Mouse (Mus musculus) embryonic facial prominence, embryonic 13.5 days (tissue): ENCODE measurements around the gene Sgk2. TPM values are rescaled to one million over a fixed set of nuclear protein-coding genes. Genes with fewer than 3 reads are reported as not detected.
A peak's percentile ranks its signal among the peaks of the same experiment; 100 is the strongest.

Experiments used
- ATAC-seq: fragments of 200-750 bp; cut with Nextera tagmentation; 2 replicates; pipeline ENCODE4 v1.8.0; 2017; ENCODE audit warnings: low read depth; ENCODE audit not compliant: insufficient number of reproducible peaks, insufficient read depth, low FRiP score, low TSS enrichment
- H3K27ac ChIP-seq: fragments of 300-500 bp; sonication (generic); 2 replicates; pipeline ENCODE4 v1.5.1; 2015; ENCODE audit warnings: moderate library complexity, mild to moderate bottlenecking, inconsistent platforms
- H3K27me3 ChIP-seq: fragments of 300-500 bp; sonication (generic); 2 replicates; pipeline ENCODE4 v1.6.1; 2015; ENCODE audit warnings: mild to moderate bottlenecking, inconsistent platforms
- H3K36me3 ChIP-seq: fragments of 300-500 bp; sonication (generic); 2 replicates; pipeline ENCODE4 v1.6.1; 2015; ENCODE audit warnings: mild to moderate bottlenecking, inconsistent platforms
- H3K4me1 ChIP-seq: fragments of 300-500 bp; sonication (generic); 2 replicates; pipeline ENCODE4 v1.6.1; 2015; ENCODE audit warnings: inconsistent platforms
- H3K4me2 ChIP-seq: fragments of 300-500 bp; sonication (generic); 2 replicates; pipeline ENCODE4 v1.6.1; 2015; ENCODE audit warnings: moderate library complexity, mild to moderate bottlenecking, inconsistent platforms
- H3K4me3 ChIP-seq: fragments of 300-500 bp; sonication (generic); 2 replicates; pipeline ENCODE4 v1.5.1; 2015; ENCODE audit warnings: mild to moderate bottlenecking, inconsistent platforms
- H3K9ac ChIP-seq: fragments of 300-500 bp; sonication (generic); 2 replicates; pipeline ENCODE4 v1.6.1; 2015; ENCODE audit warnings: mild to moderate bottlenecking, inconsistent platforms
- H3K9me3 ChIP-seq: fragments of 300-500 bp; sonication (generic); 2 replicates; pipeline ENCODE4 v1.6.1; 2016; ENCODE audit warnings: inconsistent platforms
- WGBS: fragments of 180-500 bp; shearing (Covaris S2); methylation state at CpG from one replicate; pipeline ENCODE4 v1.1.7; 2015; ENCODE audit warnings: mixed read lengths; 5-methylcytosine and 5-hydroxymethylcytosine counted together
- polyA plus RNA-seq: library from polyadenylated mRNA; unstranded; fragments of >200 nt; fragmentation: Nextera tagmentation; extraction: Ambion mirVana; gene quantifications from 2 replicates; pipeline ENCODE4 v1.2.1, GENCODE M21; 2015

The Sgk2 gene
- polyA plus RNA-seq = 0.10 TPM in 1 of 2 replicates, not detected in the other

DNA sequence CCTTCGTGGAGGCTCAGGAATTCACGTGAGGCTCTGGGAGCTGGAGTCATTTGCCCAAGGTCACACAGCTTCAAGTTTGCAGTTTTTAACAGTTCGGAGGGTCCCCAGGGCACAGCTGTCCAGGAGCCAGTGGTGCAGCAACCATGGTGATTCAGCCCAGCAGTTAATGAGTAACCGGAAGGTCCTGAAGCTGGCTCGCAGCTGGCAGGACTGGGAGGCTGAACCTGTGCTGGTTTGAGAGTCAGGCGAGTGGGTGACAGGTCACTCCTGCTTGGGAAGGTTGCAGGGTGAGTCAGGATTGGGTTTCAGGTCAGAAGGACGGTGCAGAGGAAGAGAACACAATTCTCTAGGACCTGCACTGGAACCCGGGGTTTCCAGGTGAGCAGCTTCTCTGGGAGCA lies at the start of gene Sgk2:
Gene Sgk2, plus strand, starts transcription at position 113 of the 400 bp plus-strand sequence.
- Histone ChIP-seq H3K27ac (no peak within 1 kb of the TSS), H3K36me3 (no peaks in the 10 kb centered on the region), H3K4me2 (no peak within 1 kb of the TSS), H3K9ac (no peak within 1 kb of the TSS), H3K27me3 (peaks cover 7% of the 10 kb centered on the region; the same call in 1 of the 2 replicates), H3K4me1 (no peaks in the 10 kb centered on the region), H3K4me3 (no peak within 1 kb of the TSS), H3K9me3 (no peaks in the 10 kb centered on the region)
- no peak for ATAC-seq
- 58% methylated on average over 8 of the region's 8 CpGs for WGBS

GRCm38 (mm10) chr2:162939562-162939961 lies 47.6 kb upstream of the Sgk2 start:
- no peak overlapping the region for H3K9ac ChIP-seq
- H3K27ac ChIP-seq = no peak overlapping the region
- no peaks in the 10 kb centered on the region for H3K9me3 ChIP-seq
- H3K4me3 ChIP-seq = no peak overlapping the region
- no peak for ATAC-seq
- H3K4me2 ChIP-seq = no peak overlapping the region
- 71% methylated on average over 1 of the region's 1 CpGs for WGBS
- H3K27me3 ChIP-seq = peaks cover 30% of the 10 kb centered on the region
- peaks cover 49% of the 10 kb centered on the region for H3K36me3 ChIP-seq
- peaks cover 19% of the 10 kb centered on the region for H3K4me1 ChIP-seq

- H3K4me3 ChIP-seq = peak within 1 kb of the TSS; percentile 57
- WGBS = under 1% methylated on average over 40 of the region's 40 CpGs
- peaks cover 36% of the 10 kb centered on the region for H3K27me3 ChIP-seq
- 0 out of 2 replicates have a peak, but pooled peaks have one; percentile 23 for ATAC-seq
- H3K9me3 ChIP-seq = no peaks in the 10 kb centered on the region
- H3K9ac ChIP-seq = peak within 1 kb of the TSS; percentile 71
- peak within 1 kb of the TSS; percentile 99 for H3K4me2 ChIP-seq
- peaks cover 19% of the 10 kb centered on the region for H3K36me3 ChIP-seq
- H3K27ac ChIP-seq = no peak within 1 kb of the TSS
- H3K4me1 ChIP-seq = peaks cover 19% of the 10 kb centered on the region
Measured at GRCm38 (mm10) chr2:162943148-162943846, 43.8 kb upstream of the Sgk2 start, which contains the start of gene L3mbtl1. Gene L3mbtl1 (plus strand): TSS chr2:162943472.

DNA sequence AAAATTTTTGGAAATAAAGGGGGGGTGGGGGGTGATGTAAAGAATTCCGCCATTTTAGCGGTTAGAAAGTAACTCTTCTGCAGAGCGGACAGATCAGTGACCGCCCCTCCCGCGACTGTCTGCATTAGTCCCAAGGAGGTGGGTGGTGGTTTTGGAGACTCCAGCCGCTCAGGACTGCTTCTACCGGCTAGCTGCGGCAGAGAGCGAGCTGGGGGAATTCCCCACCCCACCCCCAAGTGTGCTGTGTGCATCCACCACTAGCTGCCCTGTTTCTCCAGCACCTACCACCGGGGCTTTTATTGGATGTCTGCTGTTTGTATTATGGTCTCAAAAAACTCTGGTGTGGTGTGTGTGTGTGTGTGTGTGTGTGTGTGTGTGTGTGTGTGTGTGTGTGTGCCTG lies 43.2 kb upstream of the Sgk2 start:
- H3K4me1 ChIP-seq = peaks cover 19% of the 10 kb centered on the region
- no peaks in the 10 kb centered on the region for H3K9me3 ChIP-seq
- H3K4me3 ChIP-seq = peak overlapping the region; percentile 57
- no peak for ATAC-seq
- WGBS = 8% methylated on average over 11 of the region's 11 CpGs
- no peak overlapping the region for H3K27ac ChIP-seq
- H3K36me3 ChIP-seq = peaks cover 12% of the 10 kb centered on the region
- peaks cover 36% of the 10 kb centered on the region for H3K27me3 ChIP-seq
- peak overlapping the region; percentile 99 for H3K4me2 ChIP-seq
- H3K9ac ChIP-seq = 0 out of 2 replicates have a peak overlapping the region, but pooled peaks have one; percentile 71

DNA sequence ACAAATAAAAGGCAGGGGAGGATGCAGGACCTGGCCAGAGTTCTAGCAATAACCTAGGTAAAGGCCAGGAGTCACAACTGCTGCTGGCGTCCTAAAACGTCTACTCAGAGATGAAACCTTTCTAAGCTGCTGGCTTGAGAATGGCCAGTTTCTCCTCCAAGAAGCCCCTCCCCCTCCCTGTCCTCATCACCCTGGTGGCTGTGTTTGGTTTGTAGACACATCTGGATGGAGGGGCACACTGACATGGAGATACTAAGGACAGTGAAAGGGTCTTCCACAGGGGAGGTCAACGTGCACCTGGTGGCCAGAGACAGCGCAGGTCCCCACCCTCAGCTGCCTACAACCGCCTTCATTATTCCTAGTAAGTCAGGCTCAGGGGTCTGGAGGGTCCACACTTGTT lies 40.2 kb upstream of the Sgk2 start:
- Histone ChIP-seq H3K9me3 (no peaks in the 10 kb centered on the region), H3K4me3 (no peak overlapping the region), H3K9ac (no peak overlapping the region), H3K27ac (no peak overlapping the region), H3K4me2 (no peak overlapping the region), H3K4me1 (peaks cover 14% of the 10 kb centered on the region), H3K27me3 (peaks cover 28% of the 10 kb centered on the region), H3K36me3 (no peaks in the 10 kb centered on the region)
- 85% methylated on average over 5 of the region's 5 CpGs for WGBS
- ATAC-seq = no peak

GRCm38 (mm10) chr2:162947736-162948135 lies 39.4 kb upstream of the Sgk2 start:
- Histone ChIP-seq H3K27ac (no peak overlapping the region), H3K9ac (no peak overlapping the region), H3K36me3 (no peaks in the 10 kb centered on the region), H3K4me2 (peak overlapping the region; percentile 56), H3K4me1 (peaks cover 11% of the 10 kb centered on the region), H3K27me3 (peaks cover 24% of the 10 kb centered on the region), H3K9me3 (no peaks in the 10 kb centered on the region), H3K4me3 (peak overlapping the region; percentile 28)
- 35% methylated on average over 15 of the region's 15 CpGs for WGBS
- ATAC-seq = no peak

DNA sequence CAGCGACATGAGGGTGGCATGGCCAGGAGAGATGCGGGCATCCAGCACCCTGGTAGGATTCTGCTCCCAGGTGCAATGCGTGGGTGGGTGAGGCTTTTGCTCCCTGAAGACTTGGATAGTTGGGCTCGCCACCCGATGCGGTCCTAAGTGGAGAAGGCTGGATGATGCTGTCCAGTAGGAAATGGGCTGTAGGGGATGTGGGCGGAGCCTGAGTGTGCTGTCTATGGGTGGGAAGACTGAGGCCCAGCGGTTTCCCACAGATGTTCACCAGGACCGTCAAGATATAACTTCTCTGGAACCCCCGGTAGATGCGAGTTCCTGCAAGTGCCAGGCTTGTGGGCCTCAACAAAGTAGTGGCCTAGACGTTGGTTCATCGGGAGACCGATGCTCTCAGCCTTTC lies 38.9 kb upstream of the Sgk2 start:
- peaks cover 20% of the 10 kb centered on the region for H3K27me3 ChIP-seq
- H3K4me3 ChIP-seq = peak overlapping the region; percentile 28
- no peak overlapping the region for H3K27ac ChIP-seq
- no peak for ATAC-seq
- peak overlapping the region; percentile 56 for H3K4me2 ChIP-seq
- no peak overlapping the region for H3K9ac ChIP-seq
- peaks cover 7% of the 10 kb centered on the region for H3K4me1 ChIP-seq
- H3K36me3 ChIP-seq = no peaks in the 10 kb centered on the region
- no peaks in the 10 kb centered on the region for H3K9me3 ChIP-seq
- 58% methylated on average over 14 of the region's 14 CpGs for WGBS

DNA sequence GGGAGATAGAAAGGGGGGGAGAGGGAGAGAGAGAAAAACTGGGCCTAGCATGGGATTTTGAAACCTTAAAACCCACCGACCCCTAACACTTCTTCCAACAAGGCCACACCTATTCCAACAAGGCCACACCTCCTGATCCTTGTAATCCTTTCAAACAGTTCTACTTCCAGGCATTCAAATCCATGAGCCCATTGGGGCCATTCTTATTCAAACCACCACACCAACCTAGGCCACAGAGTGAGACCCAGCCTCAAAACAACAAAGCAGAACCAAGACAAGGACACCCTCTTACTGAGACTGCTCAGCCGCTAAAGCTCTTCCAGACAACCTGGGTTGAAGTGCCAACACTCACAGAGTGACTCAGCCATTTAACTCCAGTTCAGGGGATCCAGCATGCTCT lies 36.4 kb upstream of the Sgk2 start:
- Histone ChIP-seq H3K27ac (no peak overlapping the region), H3K4me3 (no peak overlapping the region), H3K4me1 (no peaks in the 10 kb centered on the region), H3K9ac (no peak overlapping the region), H3K4me2 (no peak overlapping the region), H3K9me3 (no peaks in the 10 kb centered on the region), H3K36me3 (no peaks in the 10 kb centered on the region), H3K27me3 (0 out of 2 replicates have a peak, but pooled peaks cover 3% of the 10 kb centered on the region)
- no peak for ATAC-seq
- 93% methylated on average over 2 of the region's 2 CpGs for WGBS

DNA sequence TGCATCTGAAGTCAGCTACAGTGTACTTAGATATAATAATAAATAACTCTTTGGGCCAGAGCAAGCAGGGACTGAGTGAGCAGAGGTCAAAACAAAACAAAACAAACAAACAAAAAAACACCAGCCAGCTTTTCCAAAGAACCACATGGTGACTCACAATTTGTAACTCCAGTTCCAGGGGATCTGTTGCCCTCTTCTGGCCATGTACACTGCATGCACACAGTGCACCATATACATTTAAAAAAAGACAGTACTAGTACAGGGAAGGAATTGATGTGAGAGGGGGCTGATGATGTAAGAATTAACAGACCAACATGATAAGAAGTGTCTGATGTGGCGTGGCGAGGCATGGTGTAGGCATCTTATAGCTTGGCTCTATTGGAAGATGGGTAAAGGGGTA lies 30.3 kb upstream of the Sgk2 start:
- H3K4me1 ChIP-seq = no peaks in the 10 kb centered on the region
- H3K4me3 ChIP-seq = no peak overlapping the region
- H3K9ac ChIP-seq = no peak overlapping the region
- no peaks in the 10 kb centered on the region for H3K27me3 ChIP-seq
- H3K36me3 ChIP-seq = no peaks in the 10 kb centered on the region
- H3K4me2 ChIP-seq = no peak overlapping the region
- 93% methylated on average over 2 of the region's 2 CpGs for WGBS
- H3K9me3 ChIP-seq = no peaks in the 10 kb centered on the region
- no peak for ATAC-seq
- H3K27ac ChIP-seq = no peak overlapping the region

DNA sequence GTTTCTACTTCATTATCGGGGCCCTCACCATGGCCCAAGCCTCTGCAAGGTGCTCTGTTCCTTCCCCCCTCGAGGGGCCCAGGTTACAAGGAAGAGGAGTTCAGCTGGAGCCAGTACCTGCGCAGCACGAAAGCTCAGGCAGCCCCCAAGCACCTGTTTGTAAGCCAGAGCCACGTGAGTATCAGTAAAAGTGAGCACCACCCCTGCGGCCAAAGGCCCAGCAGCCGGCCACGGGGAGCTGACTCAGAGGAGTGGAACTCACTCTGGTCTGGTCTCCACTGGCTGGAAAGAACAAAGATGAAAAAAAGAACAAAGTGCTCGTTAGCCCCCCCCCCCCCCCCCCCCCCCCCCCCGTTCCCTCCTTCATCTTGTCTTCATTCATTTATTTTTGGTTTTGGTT lies 25.8 kb upstream of the Sgk2 start:
- H3K36me3 ChIP-seq = no peaks in the 10 kb centered on the region
- H3K27me3 ChIP-seq = no peaks in the 10 kb centered on the region
- no peak overlapping the region for H3K4me3 ChIP-seq
- H3K27ac ChIP-seq = no peak overlapping the region
- no peak overlapping the region for H3K9ac ChIP-seq
- H3K9me3 ChIP-seq = no peaks in the 10 kb centered on the region
- H3K4me1 ChIP-seq = no peaks in the 10 kb centered on the region
- no peak overlapping the region for H3K4me2 ChIP-seq
- WGBS = 67% methylated on average over 9 of the region's 10 CpGs
- no peak for ATAC-seq

- WGBS = 86% methylated on average over 2 of the region's 2 CpGs
Measured at GRCm38 (mm10) chr2:162966734-162967133, 20.4 kb upstream of the Sgk2 start.

DNA sequence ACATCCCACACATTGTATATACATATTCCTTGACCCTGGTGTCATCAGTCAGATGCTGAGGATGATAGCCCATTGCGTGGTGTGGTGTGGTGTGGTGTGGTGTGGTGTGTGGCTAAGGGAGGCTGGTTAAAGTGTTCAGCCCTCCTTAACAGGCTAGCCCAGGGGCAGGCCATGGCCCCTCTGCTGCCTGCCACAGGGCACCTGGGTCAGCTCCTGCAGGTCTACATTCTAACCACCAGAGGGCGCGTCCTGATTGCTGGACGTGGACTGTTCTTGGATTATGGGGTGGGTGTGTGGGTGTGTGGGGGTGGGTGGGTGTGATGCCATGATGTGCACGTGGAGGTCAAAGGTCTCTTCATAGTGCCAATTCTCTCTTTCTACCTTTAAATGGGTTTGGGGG lies 18.8 kb upstream of the Sgk2 start:
- Histone ChIP-seq H3K4me3 (no peak overlapping the region), H3K36me3 (no peaks in the 10 kb centered on the region), H3K4me1 (peaks cover 2% of the 10 kb centered on the region), H3K9me3 (no peaks in the 10 kb centered on the region), H3K27me3 (no peaks in the 10 kb centered on the region), H3K9ac (no peak overlapping the region), H3K27ac (no peak overlapping the region), H3K4me2 (no peak overlapping the region)
- ATAC-seq = no peak
- WGBS = 7% methylated on average over 5 of the region's 5 CpGs

More at GRCm38 (mm10) chr2:162966734-162967133, 20.4 kb upstream of the Sgk2 start:
- no peak for ATAC-seq
- H3K4me1 ChIP-seq = no peaks in the 10 kb centered on the region
- H3K27me3 ChIP-seq = no peaks in the 10 kb centered on the region
- no peaks in the 10 kb centered on the region for H3K9me3 ChIP-seq
- no peak overlapping the region for H3K4me3 ChIP-seq
- H3K36me3 ChIP-seq = no peaks in the 10 kb centered on the region
- no peak overlapping the region for H3K27ac ChIP-seq
- H3K4me2 ChIP-seq = no peak overlapping the region
- no peak overlapping the region for H3K9ac ChIP-seq
